Mouse (Mus musculus) liver, embryonic 16.5 days (tissue): ENCODE data around the gene Anxa8. TPM values are rescaled to one million over a fixed set of nuclear protein-coding genes. Genes with fewer than 3 reads are reported as not detected.

Source experiments
- ATAC-seq: fragments of 200-750 bp; cut with Nextera tagmentation; 2 replicates; pipeline ENCODE4 v1.8.0; 2017; ENCODE audit warnings: low read depth, mild to moderate bottlenecking, moderate number of reproducible peaks, moderate library complexity
- H3K27ac ChIP-seq: fragments of 300-500 bp; sonication (generic); 2 replicates; pipeline ENCODE4 v1.5.1; 2014; ENCODE audit warnings: mild to moderate bottlenecking, low read length
- H3K27me3 ChIP-seq: fragments of 300-500 bp; sonication (generic); 2 replicates; pipeline ENCODE4 v1.6.1; 2014; ENCODE audit warnings: low read depth, low read length, mixed read lengths; ENCODE audit not compliant: control insufficient read depth, insufficient read depth
- H3K36me3 ChIP-seq: fragments of 300-500 bp; sonication (generic); 2 replicates; pipeline ENCODE4 v1.6.1; 2014; ENCODE audit warnings: mild to moderate bottlenecking; ENCODE audit not compliant: control insufficient read depth, insufficient read depth
- H3K4me1 ChIP-seq: fragments of 300-500 bp; sonication (generic); 2 replicates; pipeline ENCODE4 v1.6.1; 2014; ENCODE audit warnings: low read depth, low read length, mixed read lengths; ENCODE audit not compliant: control insufficient read depth
- H3K4me2 ChIP-seq: fragments of 300-500 bp; sonication (generic); 2 replicates; pipeline ENCODE4 v1.6.1; 2014; ENCODE audit warnings: low read depth, low read length, mixed read lengths
- H3K4me3 ChIP-seq: fragments of 300-500 bp; sonication (generic); 2 replicates; pipeline ENCODE4 v1.5.1; 2014; ENCODE audit warnings: low read depth, mild to moderate bottlenecking, low read length
- H3K9ac ChIP-seq: fragments of 300-500 bp; sonication (generic); 2 replicates; pipeline ENCODE4 v1.6.1; 2014; ENCODE audit warnings: low read depth, low read length
- H3K9me3 ChIP-seq: fragments of 300-500 bp; sonication (generic); replicated peaks from 2 replicates; pipeline ENCODE4 v1.6.1; 2016; ENCODE audit warnings: low read length; ENCODE audit not compliant: control insufficient read depth
- WGBS: fragments of 180-500 bp; shearing (Covaris S2); extraction: QIAGEN DNeasy Blood & Tissue Kit; methylation state at CpG from one replicate; pipeline ENCODE4 v1.1.7; 2014; ENCODE audit not compliant: insufficient replicate concordance; 5-methylcytosine and 5-hydroxymethylcytosine counted together
- polyA plus RNA-seq: library from polyadenylated mRNA; unstranded; fragments of >200 nt; fragmentation: Nextera tagmentation; extraction: Ambion mirVana; gene quantifications from 2 replicates; pipeline ENCODE4 v1.2.1, GENCODE M21; 2015

Gene Anxa8
- polyA plus RNA-seq, 1 experiment from 2014 or later = 0.08 TPM

GRCm38 (mm10) chr14:34104892-34105291 is 19.1 kb downstream of the Anxa8 start:
- ATAC-seq = no peak
- Histone ChIP-seq H3K4me1 (no peaks in the 10 kb centered on the region), H3K4me3 (no peak overlapping the region), H3K4me2 (no peak overlapping the region), H3K27me3 (no peaks in the 10 kb centered on the region), H3K9me3 (no peaks in the 10 kb centered on the region), H3K36me3 (no peaks in the 10 kb centered on the region), H3K9ac (no peak overlapping the region), H3K27ac (no peak overlapping the region)
- WGBS = 18% methylated on average over 8 of the region's 8 CpGs

GRCm38 (mm10) chr14:34106389-34107062 is 20.7 kb downstream of the Anxa8 start:
- Histone ChIP-seq H3K4me3 (no peak overlapping the region), H3K9ac (no peak overlapping the region), H3K9me3 (no peaks in the 10 kb centered on the region), H3K27me3 (no peaks in the 10 kb centered on the region), H3K36me3 (no peaks in the 10 kb centered on the region), H3K4me2 (no peak overlapping the region), H3K27ac (no peak overlapping the region), H3K4me1 (no peaks in the 10 kb centered on the region)
- no peak for ATAC-seq
- 36% methylated on average over 12 of the region's 12 CpGs for WGBS

- Histone ChIP-seq H3K9ac (no peak overlapping the region), H3K27me3 (no peaks in the 10 kb centered on the region), H3K4me1 (no peaks in the 10 kb centered on the region), H3K9me3 (no peaks in the 10 kb centered on the region), H3K4me2 (no peak overlapping the region), H3K27ac (no peak overlapping the region), H3K36me3 (no peaks in the 10 kb centered on the region), H3K4me3 (no peak overlapping the region)
- WGBS = 15% methylated on average over 4 of the region's 4 CpGs
- ATAC-seq = no peak
Observed at GRCm38 (mm10) chr14:34107594-34107993, 21.8 kb downstream of the Anxa8 start.

GRCm38 (mm10) chr14:34114311-34114710 is 28.5 kb downstream of the Anxa8 start:
- Histone ChIP-seq H3K4me1 (no peaks in the 10 kb centered on the region), H3K27ac (no peak overlapping the region), H3K27me3 (no peaks in the 10 kb centered on the region), H3K9ac (no peak overlapping the region), H3K36me3 (no peaks in the 10 kb centered on the region), H3K4me2 (no peak overlapping the region), H3K4me3 (no peak overlapping the region), H3K9me3 (no peaks in the 10 kb centered on the region)
- 54% methylated on average over 4 of the region's 4 CpGs for WGBS
- ATAC-seq = no peak

GRCm38 (mm10) chr14:34119046-34119723 is 33.4 kb downstream of the Anxa8 start:
- no peaks in the 10 kb centered on the region for H3K9me3 ChIP-seq
- H3K9ac ChIP-seq = no peak overlapping the region
- no peaks in the 10 kb centered on the region for H3K36me3 ChIP-seq
- H3K4me2 ChIP-seq = no peak overlapping the region
- ATAC-seq = no peak
- H3K4me3 ChIP-seq = no peak overlapping the region
- H3K4me1 ChIP-seq = no peaks in the 10 kb centered on the region
- WGBS = 50% methylated on average over 7 of the region's 7 CpGs
- no peak overlapping the region for H3K27ac ChIP-seq
- H3K27me3 ChIP-seq = no peaks in the 10 kb centered on the region

GRCm38 (mm10) chr14:34120016-34120910 is 34.5 kb downstream of the Anxa8 start:
- H3K4me2 ChIP-seq = no peak overlapping the region
- H3K27ac ChIP-seq = no peak overlapping the region
- H3K36me3 ChIP-seq = no peaks in the 10 kb centered on the region
- no peaks in the 10 kb centered on the region for H3K9me3 ChIP-seq
- WGBS = 54% methylated on average over 12 of the region's 12 CpGs
- no peaks in the 10 kb centered on the region for H3K27me3 ChIP-seq
- no peak overlapping the region for H3K9ac ChIP-seq
- no peak for ATAC-seq
- H3K4me3 ChIP-seq = no peak overlapping the region
- H3K4me1 ChIP-seq = no peaks in the 10 kb centered on the region

GRCm38 (mm10) chr14:34120923-34121351 is 35.2 kb downstream of the Anxa8 start:
- no peaks in the 10 kb centered on the region for H3K9me3 ChIP-seq
- no peak for ATAC-seq

GRCm38 (mm10) chr14:34121691-34122090 is 35.9 kb downstream of the Anxa8 start:
- WGBS = 79% methylated on average over 4 of the region's 4 CpGs
- Histone ChIP-seq H3K36me3 (no peaks in the 10 kb centered on the region), H3K4me1 (no peaks in the 10 kb centered on the region), H3K9me3 (no peaks in the 10 kb centered on the region), H3K9ac (no peak overlapping the region), H3K4me3 (no peak overlapping the region), H3K27me3 (no peaks in the 10 kb centered on the region), H3K27ac (no peak overlapping the region), H3K4me2 (no peak overlapping the region)
- ATAC-seq = no peak

More at GRCm38 (mm10) chr14:34120923-34121351, 35.2 kb downstream of the Anxa8 start:
- no peak overlapping the region for H3K4me3 ChIP-seq
- H3K36me3 ChIP-seq = no peaks in the 10 kb centered on the region
- H3K4me1 ChIP-seq = no peaks in the 10 kb centered on the region
- H3K4me2 ChIP-seq = no peak overlapping the region
- 79% methylated on average over 3 of the region's 3 CpGs for WGBS
- no peak overlapping the region for H3K9ac ChIP-seq
- no peaks in the 10 kb centered on the region for H3K27me3 ChIP-seq
- H3K27ac ChIP-seq = no peak overlapping the region
